Mouse (Mus musculus) kidney, embryonic 16.5 days (tissue): ENCODE measurements around the gene Tmcc3. TPM values are rescaled to one million over a fixed set of nuclear protein-coding genes. Genes with fewer than 3 reads are reported as not detected.

Source experiments
- ATAC-seq: fragments of 200-750 bp; cut with Nextera tagmentation; 2 replicates; pipeline ENCODE4 v1.8.0; 2017; ENCODE audit warnings: moderate TSS enrichment; ENCODE audit not compliant: low FRiP score, low TSS enrichment
- H3K27ac ChIP-seq: fragments of 300-500 bp; sonication (generic); 2 replicates; pipeline ENCODE4 v1.5.1; 2014; ENCODE audit warnings: low read length
- H3K27me3 ChIP-seq: fragments of 300-500 bp; sonication (generic); 2 replicates; pipeline ENCODE4 v1.6.1; 2014; ENCODE audit warnings: low read length, control low read depth, mixed read lengths; ENCODE audit not compliant: insufficient read depth
- H3K36me3 ChIP-seq: fragments of 300-500 bp; sonication (generic); 2 replicates; pipeline ENCODE4 v1.6.1; 2014; ENCODE audit warnings: low read length, control low read depth, mixed read lengths; ENCODE audit not compliant: insufficient read depth
- H3K4me1 ChIP-seq: fragments of 300-500 bp; sonication (generic); 2 replicates; pipeline ENCODE4 v1.6.1; 2014; ENCODE audit warnings: low read length, control low read depth, mixed read lengths; ENCODE audit not compliant: insufficient read depth
- H3K4me2 ChIP-seq: fragments of 300-500 bp; sonication (generic); replicated peaks from 2 replicates; pipeline ENCODE4 v1.6.1; 2014; ENCODE audit warnings: low read depth, low read length
- H3K4me3 ChIP-seq: fragments of 300-500 bp; sonication (generic); 2 replicates; pipeline ENCODE4 v1.5.1; 2014; ENCODE audit warnings: mild to moderate bottlenecking, low read length
- H3K9ac ChIP-seq: fragments of 300-500 bp; sonication (generic); replicated peaks from 2 replicates; pipeline ENCODE4 v1.6.1; 2014; ENCODE audit warnings: low read length
- H3K9me3 ChIP-seq: fragments of 300-500 bp; sonication (generic); 2 replicates; pipeline ENCODE4 v1.6.1; 2016; ENCODE audit warnings: low read length, control low read depth
- WGBS: fragments of 180-500 bp; shearing (Covaris S2); extraction: QIAGEN DNeasy Blood & Tissue Kit; methylation state at CpG from one replicate; pipeline ENCODE4 v1.1.7; 2014; 5-methylcytosine and 5-hydroxymethylcytosine counted together
- polyA plus RNA-seq: library from polyadenylated mRNA; unstranded; fragments of >200 nt; fragmentation: Nextera tagmentation; extraction: Ambion mirVana; gene quantifications from 2 replicates; pipeline ENCODE4 v1.2.1, GENCODE M21; 2015

Gene Tmcc3
- polyA plus RNA-seq = 8.0 and 9.2 TPM in 2 replicates

- 3% methylated on average over 19 of the region's 19 CpGs for WGBS
- H3K36me3 ChIP-seq = no peaks in the 10 kb centered on the region
- H3K4me3 ChIP-seq = peak within 1 kb of the TSS; percentile 53
- 0 out of 2 replicates have a peak, but pooled peaks have one; percentile 23 for ATAC-seq
- peak within 1 kb of the TSS; percentile 92 for H3K4me2 ChIP-seq
- H3K9ac ChIP-seq = peak within 1 kb of the TSS; percentile 59
- H3K9me3 ChIP-seq = no peaks in the 10 kb centered on the region
- peaks cover 10% of the 10 kb centered on the region; the same call in 1 of the 2 replicates for H3K4me1 ChIP-seq
- H3K27ac ChIP-seq = no peak within 1 kb of the TSS
- peaks cover 21% of the 10 kb centered on the region for H3K27me3 ChIP-seq
These were observed at the start of gene Tmcc3 for GRCm38 (mm10) chr10:94311511-94312006. TSS of gene Tmcc3 (plus strand) at chr10:94311949.

GRCm38 (mm10) chr10:94262646-94263045, 49.1 kb upstream of the Tmcc3 start:
- no peaks in the 10 kb centered on the region for H3K4me1 ChIP-seq
- H3K4me2 ChIP-seq = no peak overlapping the region
- no peak overlapping the region for H3K9ac ChIP-seq
- H3K9me3 ChIP-seq = no peaks in the 10 kb centered on the region
- no peaks in the 10 kb centered on the region for H3K36me3 ChIP-seq
- no peaks in the 10 kb centered on the region for H3K27me3 ChIP-seq
- ATAC-seq = no peak
- WGBS = 92% methylated on average over 13 of the region's 13 CpGs
- H3K27ac ChIP-seq = no peak overlapping the region
- H3K4me3 ChIP-seq = no peak overlapping the region

- Histone ChIP-seq H3K27me3 (no peaks in the 10 kb centered on the region), H3K36me3 (no peaks in the 10 kb centered on the region), H3K27ac (no peak overlapping the region), H3K4me1 (no peaks in the 10 kb centered on the region), H3K9me3 (no peaks in the 10 kb centered on the region), H3K9ac (no peak overlapping the region), H3K4me3 (no peak overlapping the region), H3K4me2 (no peak overlapping the region)
- no peak for ATAC-seq
- WGBS = 73% methylated on average over 3 of the region's 3 CpGs
These were observed 48.5 kb upstream of the Tmcc3 start for GRCm38 (mm10) chr10:94263211-94263610.

- Histone ChIP-seq H3K4me1 (no peaks in the 10 kb centered on the region), H3K9ac (no peak overlapping the region), H3K27ac (no peak overlapping the region), H3K36me3 (no peaks in the 10 kb centered on the region), H3K27me3 (no peaks in the 10 kb centered on the region), H3K4me3 (no peak overlapping the region), H3K4me2 (no peak overlapping the region), H3K9me3 (no peaks in the 10 kb centered on the region)
- WGBS = 67% methylated on average over 17 of the region's 17 CpGs
- ATAC-seq = no peak
These were observed 45.9 kb upstream of the Tmcc3 start for GRCm38 (mm10) chr10:94265656-94266542.

GRCm38 (mm10) chr10:94275321-94275720, 36.4 kb upstream of the Tmcc3 start:
- ATAC-seq = no peak
- Histone ChIP-seq H3K9ac (no peak overlapping the region), H3K36me3 (no peaks in the 10 kb centered on the region), H3K4me2 (no peak overlapping the region), H3K27me3 (no peaks in the 10 kb centered on the region), H3K4me3 (no peak overlapping the region), H3K9me3 (no peaks in the 10 kb centered on the region), H3K27ac (no peak overlapping the region), H3K4me1 (peaks cover 7% of the 10 kb centered on the region; the same call in 1 of the 2 replicates)
- 3% methylated on average over 3 of the region's 3 CpGs for WGBS

- H3K4me1 ChIP-seq = peaks cover 7% of the 10 kb centered on the region; the same call in 1 of the 2 replicates
- H3K27me3 ChIP-seq = no peaks in the 10 kb centered on the region
- H3K9me3 ChIP-seq = no peaks in the 10 kb centered on the region
- 47% methylated on average over 2 of the region's 2 CpGs for WGBS
- no peaks in the 10 kb centered on the region for H3K36me3 ChIP-seq
- no peak overlapping the region for H3K4me2 ChIP-seq
- ATAC-seq = no peak
- H3K27ac ChIP-seq = no peak overlapping the region
- no peak overlapping the region for H3K4me3 ChIP-seq
- H3K9ac ChIP-seq = no peak overlapping the region
These were observed 35.2 kb upstream of the Tmcc3 start for GRCm38 (mm10) chr10:94276511-94276910.

GRCm38 (mm10) chr10:94282179-94282578, 29.6 kb upstream of the Tmcc3 start:
- Histone ChIP-seq H3K4me2 (no peak overlapping the region), H3K36me3 (no peaks in the 10 kb centered on the region), H3K4me1 (0 out of 2 replicates have a peak, but pooled peaks cover 7% of the 10 kb centered on the region), H3K9ac (no peak overlapping the region), H3K27ac (no peak overlapping the region), H3K9me3 (no peaks in the 10 kb centered on the region), H3K4me3 (no peak overlapping the region), H3K27me3 (no peaks in the 10 kb centered on the region)
- 85% methylated on average over 8 of the region's 8 CpGs for WGBS
- no peak for ATAC-seq

GRCm38 (mm10) chr10:94282797-94283196, 29.0 kb upstream of the Tmcc3 start:
- H3K4me2 ChIP-seq = no peak overlapping the region
- H3K9me3 ChIP-seq = no peaks in the 10 kb centered on the region
- no peak overlapping the region for H3K4me3 ChIP-seq
- no peak for ATAC-seq
- 0 out of 2 replicates have a peak, but pooled peaks cover 2% of the 10 kb centered on the region for H3K4me1 ChIP-seq
- no peak overlapping the region for H3K27ac ChIP-seq
- H3K9ac ChIP-seq = no peak overlapping the region
- H3K27me3 ChIP-seq = no peaks in the 10 kb centered on the region
- H3K36me3 ChIP-seq = no peaks in the 10 kb centered on the region
- WGBS = 79% methylated on average over 7 of the region's 7 CpGs

GRCm38 (mm10) chr10:94294437-94294836, 17.3 kb upstream of the Tmcc3 start:
- H3K9ac ChIP-seq = no peak overlapping the region
- H3K4me3 ChIP-seq = no peak overlapping the region
- no peaks in the 10 kb centered on the region for H3K4me1 ChIP-seq
- no peak overlapping the region for H3K4me2 ChIP-seq
- H3K9me3 ChIP-seq = no peaks in the 10 kb centered on the region
- H3K36me3 ChIP-seq = no peaks in the 10 kb centered on the region
- no peak overlapping the region for H3K27ac ChIP-seq
- H3K27me3 ChIP-seq = no peaks in the 10 kb centered on the region
- no peak for ATAC-seq
- 89% methylated on average over 5 of the region's 5 CpGs for WGBS
